Mouse (Mus musculus) megakaryocyte, embryonic 14.5 days (primary cell): ENCODE data around the gene Gm49325.

ENCODE experiments used
- FLI1 ChIP-seq: IDR thresholded peaks from 2 replicates; pipeline ENCODE4 v1.6.1; 2012; ENCODE audit warnings: low read length, inconsistent platforms, mixed read lengths
- GATA1 ChIP-seq: IDR thresholded peaks from 3 replicates; pipeline ENCODE4 v1.6.1; 2012; ENCODE audit warnings: mixed read lengths, low read length, inconsistent platforms, borderline replicate concordance

- no peak for TF ChIP-seq FLI1
- TF ChIP-seq GATA1: no peak
These were observed 41.9 kb downstream of the Gm49325 start for GRCm38 (mm10) chr10:77647901-77648300.
